Mouse (Mus musculus) midbrain, embryonic 11.5 days (tissue): ENCODE data around the gene Lmod1. TPM values are rescaled to one million over a fixed set of nuclear protein-coding genes. Genes with fewer than 3 reads are reported as not detected.

Experiments
- ATAC-seq: fragments of 200-750 bp; cut with Nextera tagmentation; 2 replicates; pipeline ENCODE4 v1.8.0; 2017; ENCODE audit warnings: moderate TSS enrichment, moderate library complexity; ENCODE audit not compliant: low FRiP score
- DNase-seq: peaks from one replicate; pipeline ENCODE4 v3.0.0; 2015; ENCODE audit warnings: low spot score; ENCODE audit errors: missing footprints
- H3K27ac ChIP-seq: fragments of 300-500 bp; sonication (generic); 2 replicates; pipeline ENCODE4 v1.5.1; 2014; ENCODE audit warnings: low read depth, low read length
- H3K27me3 ChIP-seq: fragments of 300-500 bp; sonication (generic); 2 replicates; pipeline ENCODE4 v1.6.1; 2014; ENCODE audit warnings: mild to moderate bottlenecking, low read length, moderate library complexity, mixed read lengths; ENCODE audit not compliant: control insufficient read depth, insufficient read depth
- H3K36me3 ChIP-seq: fragments of 300-500 bp; sonication (generic); 2 replicates; pipeline ENCODE4 v1.6.1; 2014; ENCODE audit warnings: mild to moderate bottlenecking, low read length, moderate library complexity, mixed read lengths; ENCODE audit not compliant: control insufficient read depth, insufficient read depth
- H3K4me1 ChIP-seq: fragments of 300-500 bp; sonication (generic); 2 replicates; pipeline ENCODE4 v1.6.1; 2014; ENCODE audit warnings: low read length; ENCODE audit not compliant: control insufficient read depth, insufficient read depth
- H3K4me2 ChIP-seq: fragments of 300-500 bp; sonication (generic); 2 replicates; pipeline ENCODE4 v1.6.1; 2014; ENCODE audit warnings: mild to moderate bottlenecking, moderate library complexity
- H3K4me3 ChIP-seq: fragments of 300-500 bp; sonication (generic); 2 replicates; pipeline ENCODE4 v1.5.1; 2014; ENCODE audit warnings: low read depth, low read length
- H3K9ac ChIP-seq: fragments of 300-500 bp; sonication (generic); 2 replicates; pipeline ENCODE4 v1.6.1; 2014; ENCODE audit warnings: low read length
- H3K9me3 ChIP-seq: fragments of 300-500 bp; sonication (generic); 2 replicates; pipeline ENCODE4 v1.6.1; 2016; ENCODE audit warnings: low read length; ENCODE audit not compliant: control insufficient read depth
- WGBS: fragments of 180-500 bp; shearing (Covaris S2); extraction: QIAGEN DNeasy Blood & Tissue Kit; methylation state at CpG from one replicate; pipeline ENCODE4 v1.1.7; 2014; 5-methylcytosine and 5-hydroxymethylcytosine counted together
- polyA plus RNA-seq: library from polyadenylated mRNA; unstranded; fragments of >200 nt; fragmentation: Nextera tagmentation; extraction: Ambion mirVana; gene quantifications from 2 replicates; pipeline ENCODE4 v1.2.1, GENCODE M21; 2014

The Lmod1 gene
- polyA plus RNA-seq, 1 experiment from 2014 or later = 0.81 TPM

DNA sequence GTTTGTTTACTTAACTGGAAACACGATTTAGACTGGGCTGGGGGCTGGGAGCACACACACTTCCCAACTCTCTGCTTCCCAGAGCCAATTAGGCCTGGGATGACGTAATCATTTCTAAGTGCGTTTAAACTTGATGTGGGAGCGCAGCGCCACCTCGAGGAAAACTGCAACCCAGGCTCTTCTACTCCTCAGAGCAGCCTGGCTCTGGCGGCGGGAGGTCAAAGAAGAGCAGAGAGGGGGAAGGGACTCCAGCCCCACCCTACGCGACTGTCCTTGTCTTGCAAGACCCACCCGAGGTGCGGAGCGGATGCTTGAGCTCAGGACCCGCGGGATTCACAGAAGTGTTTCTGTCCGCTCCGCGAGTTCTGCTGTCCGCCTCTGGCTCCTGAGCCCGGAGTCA, 43.6 kb downstream of the Lmod1 start:
- no peak overlapping the region for H3K27ac ChIP-seq
- H3K4me2 ChIP-seq = peak overlapping the region; percentile 85
- no peaks in the 10 kb centered on the region for H3K9me3 ChIP-seq
- peak overlapping the region; percentile 67 for H3K9ac ChIP-seq
- H3K36me3 ChIP-seq = no peaks in the 10 kb centered on the region
- WGBS = 2% methylated on average over 20 of the region's 20 CpGs
- H3K4me1 ChIP-seq = peaks cover 17% of the 10 kb centered on the region
- ATAC-seq (peak; percentile 80), DNase-seq (peak; percentile 98)
- H3K27me3 ChIP-seq = no peaks in the 10 kb centered on the region; the same call in 1 of the 2 replicates
- peak overlapping the region; percentile 40 for H3K4me3 ChIP-seq

DNA sequence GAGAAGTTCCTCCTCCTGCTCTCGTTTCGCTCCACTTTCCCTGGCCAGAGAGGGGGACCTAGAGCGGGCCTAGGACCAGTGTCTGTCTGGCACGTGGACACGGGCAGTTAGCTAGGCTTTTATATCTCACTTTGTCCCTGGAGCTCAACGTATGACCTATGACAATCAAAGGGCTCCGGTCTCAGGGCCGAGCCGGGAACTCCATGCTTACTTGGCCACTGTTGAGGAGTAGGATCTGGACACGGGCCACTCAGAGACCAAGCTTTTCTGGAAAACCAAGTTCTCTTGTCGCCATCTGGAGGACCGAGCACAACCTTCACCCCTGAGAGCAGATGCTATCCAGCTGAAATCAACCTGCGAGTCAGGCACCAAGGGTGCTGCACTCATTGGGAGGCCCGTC, 44.4 kb downstream of the Lmod1 start:
- peak; percentile 14; the same call in 1 of the 2 replicates for ATAC-seq
- Histone ChIP-seq H3K9ac (peak overlapping the region; percentile 67; the same call in 1 of the 2 replicates), H3K27me3 (no peaks in the 10 kb centered on the region; the same call in 1 of the 2 replicates), H3K4me3 (peak overlapping the region; percentile 40; the same call in 1 of the 2 replicates), H3K27ac (no peak overlapping the region), H3K4me2 (peak overlapping the region; percentile 85), H3K4me1 (peaks cover 20% of the 10 kb centered on the region), H3K36me3 (no peaks in the 10 kb centered on the region), H3K9me3 (no peaks in the 10 kb centered on the region)
- WGBS = 9% methylated on average over 14 of the region's 14 CpGs
- DNase-seq = peak; percentile 92

DNA sequence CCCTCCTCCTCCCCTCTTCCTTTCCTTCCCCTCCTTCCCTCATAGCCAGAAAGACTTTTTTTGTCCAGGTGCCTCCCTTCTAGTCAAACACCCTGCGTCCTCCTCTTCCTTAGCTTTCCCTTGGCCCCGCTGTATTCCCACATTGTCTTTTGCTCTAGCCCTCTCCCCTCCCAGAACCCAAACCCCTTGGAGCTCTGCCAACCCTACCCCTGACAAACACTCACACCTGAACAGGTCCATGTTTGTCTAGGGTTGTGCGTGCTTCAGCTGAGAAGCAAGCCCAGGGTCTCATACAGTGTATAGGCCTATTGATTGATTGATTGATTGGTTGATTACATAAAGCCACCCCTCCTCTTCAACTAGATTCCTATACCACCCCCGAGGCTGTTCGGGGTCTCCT, 44.8 kb downstream of the Lmod1 start:
- H3K4me2 ChIP-seq = no peak overlapping the region
- WGBS = 87% methylated on average over 5 of the region's 5 CpGs
- no peak overlapping the region for H3K4me3 ChIP-seq
- ATAC-seq (no peak), DNase-seq (no peak)
- no peaks in the 10 kb centered on the region for H3K36me3 ChIP-seq
- H3K27ac ChIP-seq = no peak overlapping the region
- H3K9ac ChIP-seq = no peak overlapping the region
- no peaks in the 10 kb centered on the region for H3K9me3 ChIP-seq
- H3K4me1 ChIP-seq = peaks cover 24% of the 10 kb centered on the region
- H3K27me3 ChIP-seq = no peaks in the 10 kb centered on the region; the same call in 1 of the 2 replicates

DNA sequence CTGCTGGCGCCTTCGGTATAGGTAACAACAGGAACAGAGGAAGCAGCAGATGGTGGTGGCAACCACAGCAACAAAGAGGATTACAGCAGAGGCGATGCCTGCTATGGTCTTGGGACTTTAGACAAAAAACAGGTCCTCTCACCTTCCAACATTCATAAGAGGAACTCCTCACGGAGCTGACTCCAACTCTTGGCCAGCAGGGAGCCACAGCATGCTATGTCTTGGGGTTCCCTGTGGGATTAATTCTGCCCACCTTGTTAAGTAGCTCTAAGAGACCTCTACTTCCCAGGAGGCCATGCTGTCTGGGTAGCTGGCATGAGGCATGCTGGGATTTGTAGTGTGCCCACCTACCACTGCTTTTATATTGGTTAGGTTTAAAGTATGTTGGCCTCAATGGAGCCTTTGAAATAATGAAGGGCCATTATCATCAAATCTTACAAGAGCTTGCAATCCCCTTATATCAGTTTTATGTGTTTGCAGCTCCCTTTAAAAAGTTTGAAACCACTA, 48.6 kb downstream of the Lmod1 start:
- WGBS = 62% methylated on average over 4 of the region's 4 CpGs
- no peak overlapping the region for H3K27ac ChIP-seq
- H3K9ac ChIP-seq = 0 out of 2 replicates have a peak overlapping the region, but pooled peaks have one; percentile 13
- no peak for ATAC-seq
- peaks cover 28% of the 10 kb centered on the region for H3K4me1 ChIP-seq
- no peaks in the 10 kb centered on the region; the same call in 1 of the 2 replicates for H3K27me3 ChIP-seq
- H3K4me2 ChIP-seq = peak overlapping the region; percentile 14
- H3K4me3 ChIP-seq = 0 out of 2 replicates have a peak overlapping the region, but pooled peaks have one; percentile 0
- H3K36me3 ChIP-seq = no peaks in the 10 kb centered on the region
- DNase-seq = no peak
- H3K9me3 ChIP-seq = no peaks in the 10 kb centered on the region

DNA sequence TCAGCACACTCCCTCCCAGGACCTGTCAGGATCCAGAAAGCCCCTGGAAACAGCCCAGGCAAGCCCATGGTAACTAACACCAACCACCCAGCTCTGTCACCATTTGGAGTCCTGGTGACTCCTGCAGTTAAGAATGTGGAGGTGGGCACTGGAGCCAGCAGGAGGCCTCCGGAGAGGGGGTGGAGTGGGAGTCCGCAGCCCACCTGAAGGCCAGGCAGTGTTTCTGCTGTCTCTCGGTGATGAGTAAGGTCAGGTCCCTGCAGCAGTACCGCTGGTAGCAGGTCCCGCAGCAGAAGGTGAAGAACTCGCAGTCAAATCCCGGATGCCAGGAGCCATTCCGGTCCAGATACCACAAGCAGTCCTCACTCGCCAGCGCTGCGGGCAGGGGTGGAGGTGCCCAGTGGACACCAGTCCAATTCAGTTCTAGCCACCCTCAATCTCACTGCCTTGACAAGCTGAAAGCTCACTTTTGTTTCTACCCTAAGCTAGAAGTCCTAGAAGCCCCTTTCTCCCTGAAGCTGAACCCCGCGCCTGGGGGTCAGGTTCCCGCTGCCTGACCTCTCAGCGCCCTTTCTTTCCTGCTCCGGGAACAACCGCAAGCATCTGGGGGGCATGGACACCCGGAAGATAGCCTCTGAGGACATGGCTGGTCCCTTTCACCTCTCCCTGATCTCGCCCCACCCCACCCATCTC, 49.7 kb downstream of the Lmod1 start:
- no peak for DNase-seq
- H3K27ac ChIP-seq = peak overlapping the region; percentile 54
- peak overlapping the region; percentile 92 for H3K4me2 ChIP-seq
- peak; percentile 8 for ATAC-seq
- H3K4me3 ChIP-seq = peak overlapping the region; percentile 71
- no peaks in the 10 kb centered on the region for H3K36me3 ChIP-seq
- peak overlapping the region; percentile 94 for H3K9ac ChIP-seq
- WGBS = 2% methylated on average over 19 of the region's 19 CpGs
- no peaks in the 10 kb centered on the region; the same call in 1 of the 2 replicates for H3K27me3 ChIP-seq
- H3K9me3 ChIP-seq = no peaks in the 10 kb centered on the region
- peaks cover 21% of the 10 kb centered on the region for H3K4me1 ChIP-seq

DNA sequence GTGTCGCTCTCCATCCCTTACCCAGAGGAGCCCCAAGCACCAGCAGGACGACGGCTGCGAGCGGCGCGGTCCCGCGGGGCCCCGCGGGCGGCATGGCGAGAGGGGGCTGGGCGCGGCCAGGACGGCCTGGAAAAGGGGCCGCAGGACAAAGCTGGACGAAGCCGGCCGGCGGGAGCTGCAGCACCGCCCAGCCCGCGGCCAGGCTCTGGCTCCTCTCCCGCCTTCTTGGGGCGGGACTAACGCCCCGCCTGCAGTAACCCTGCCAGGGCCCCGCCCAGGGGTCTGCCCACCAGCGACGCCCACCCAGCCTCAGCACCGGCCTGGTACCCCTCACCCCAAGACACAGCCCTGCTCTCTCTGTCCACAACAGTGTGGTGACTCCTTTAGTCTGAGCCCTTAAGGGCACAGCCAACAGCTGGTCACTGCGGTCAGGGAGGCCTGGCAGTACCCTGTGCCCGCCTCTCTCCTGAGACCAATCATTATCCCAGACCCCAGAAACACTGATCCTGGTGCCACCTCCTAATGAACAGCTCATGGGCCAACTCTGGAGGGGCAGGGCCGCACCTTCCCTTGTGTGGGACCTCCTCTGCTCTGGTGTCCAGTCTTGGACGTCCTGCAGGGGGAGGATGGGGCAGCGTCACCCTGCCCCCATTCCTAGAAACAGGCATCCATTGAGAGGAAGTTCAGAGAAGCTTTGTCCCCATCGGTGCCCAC, 50.4 kb downstream of the Lmod1 start, which contains the start of gene Shisa4:
Gene Shisa4 (minus strand): TSS at position 370 of the 714 bp plus-strand sequence.
- DNase-seq (peak; percentile 98), ATAC-seq (peak; percentile 95)
- Histone ChIP-seq H3K9me3 (no peaks in the 10 kb centered on the region), H3K4me1 (peaks cover 21% of the 10 kb centered on the region), H3K4me2 (peak within 1 kb of the TSS; percentile 92), H3K27me3 (no peaks in the 10 kb centered on the region), H3K36me3 (no peaks in the 10 kb centered on the region), H3K9ac (peak within 1 kb of the TSS; percentile 94), H3K27ac (peak within 1 kb of the TSS; percentile 54), H3K4me3 (peak within 1 kb of the TSS; percentile 71)
- under 1% methylated on average over 38 of the region's 38 CpGs for WGBS

DNA sequence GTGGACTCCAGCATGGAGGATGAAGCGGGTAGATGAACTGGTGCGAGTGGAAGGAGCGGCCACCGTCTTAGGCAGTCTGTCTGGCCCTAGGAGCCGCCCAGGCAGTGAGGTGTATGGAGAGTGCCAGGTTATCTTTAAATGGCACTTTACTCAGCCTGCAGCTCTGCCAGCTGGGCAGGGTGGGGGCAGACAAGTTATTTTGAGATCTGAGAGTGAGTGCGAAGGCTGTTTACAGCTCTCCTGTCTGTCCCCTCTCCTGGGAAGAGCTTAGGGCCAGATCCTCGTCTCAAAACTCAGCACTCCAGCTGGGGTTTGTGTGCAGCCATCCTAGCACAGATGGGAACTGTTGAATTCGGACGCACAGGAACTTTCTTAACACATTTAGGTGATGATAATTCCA, 54.0 kb downstream of the Lmod1 start:
- 67% methylated on average over 9 of the region's 9 CpGs for WGBS
- Histone ChIP-seq H3K4me3 (no peak overlapping the region), H3K36me3 (peaks cover 1% of the 10 kb centered on the region; the same call in 1 of the 2 replicates), H3K27ac (no peak overlapping the region), H3K27me3 (no peaks in the 10 kb centered on the region), H3K9me3 (no peaks in the 10 kb centered on the region), H3K9ac (no peak overlapping the region), H3K4me1 (peaks cover 10% of the 10 kb centered on the region), H3K4me2 (no peak overlapping the region)
- DNase-seq = no peak
- ATAC-seq = no peak

DNA sequence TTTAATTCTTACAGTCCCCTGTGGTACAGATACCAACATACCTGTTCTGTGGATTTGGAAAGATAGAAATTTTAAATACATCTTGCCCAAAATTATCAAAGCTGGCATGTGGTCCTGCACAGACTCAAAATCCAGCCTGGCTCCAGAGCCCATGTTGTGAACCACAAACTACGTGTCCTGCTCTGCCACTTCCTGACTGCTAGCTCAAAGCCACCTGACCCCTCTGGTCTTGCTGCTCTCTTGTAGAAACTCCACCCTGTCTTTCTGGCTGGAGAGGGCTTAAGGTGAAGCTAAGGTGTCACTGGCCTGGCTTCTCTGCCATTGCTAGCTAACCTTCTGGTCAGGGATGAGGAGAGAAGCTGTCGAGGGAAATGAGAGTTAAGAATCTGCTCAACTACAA, 54.4 kb downstream of the Lmod1 start:
- Histone ChIP-seq H3K4me1 (peaks cover 7% of the 10 kb centered on the region), H3K9me3 (no peaks in the 10 kb centered on the region), H3K36me3 (peaks cover 3% of the 10 kb centered on the region; the same call in 1 of the 2 replicates), H3K4me2 (no peak overlapping the region), H3K27me3 (no peaks in the 10 kb centered on the region), H3K9ac (no peak overlapping the region), H3K4me3 (no peak overlapping the region), H3K27ac (no peak overlapping the region)
- DNase-seq (no peak), ATAC-seq (no peak)
- whole genome bisulfite sequencing = 67% methylated on average over 2 of the region's 2 CpGs
